Mouse (Mus musculus): ENCODE data around the gene Myocd. TPM values are rescaled to one million over a fixed set of nuclear protein-coding genes. Genes with fewer than 3 reads are reported as not detected.

Myocd gene
- polyA plus RNA-seq, 1 experiment from 2014 or later, result 1.2 TPM

Other genes starting within 250 kb of the Myocd start
- not detected in 2 replicates for gene 1700086D15Rik, start 110.1 kb downstream of the Myocd start, polyA plus RNA-seq (2014; fragmentation: Nextera tagmentation; extraction: Ambion mirVana)
- gene Arhgap44, start 107.0 kb downstream of the Myocd start, polyA plus RNA-seq (2014; fragmentation: Nextera tagmentation; extraction: Ambion mirVana), result 4.5 and 4.8 TPM in 2 replicates

Data from forebrain, embryonic 11.5 days (tissue).